ENCODE assay signal across 8 mouse cellular contexts in the genomic region with DNA sequence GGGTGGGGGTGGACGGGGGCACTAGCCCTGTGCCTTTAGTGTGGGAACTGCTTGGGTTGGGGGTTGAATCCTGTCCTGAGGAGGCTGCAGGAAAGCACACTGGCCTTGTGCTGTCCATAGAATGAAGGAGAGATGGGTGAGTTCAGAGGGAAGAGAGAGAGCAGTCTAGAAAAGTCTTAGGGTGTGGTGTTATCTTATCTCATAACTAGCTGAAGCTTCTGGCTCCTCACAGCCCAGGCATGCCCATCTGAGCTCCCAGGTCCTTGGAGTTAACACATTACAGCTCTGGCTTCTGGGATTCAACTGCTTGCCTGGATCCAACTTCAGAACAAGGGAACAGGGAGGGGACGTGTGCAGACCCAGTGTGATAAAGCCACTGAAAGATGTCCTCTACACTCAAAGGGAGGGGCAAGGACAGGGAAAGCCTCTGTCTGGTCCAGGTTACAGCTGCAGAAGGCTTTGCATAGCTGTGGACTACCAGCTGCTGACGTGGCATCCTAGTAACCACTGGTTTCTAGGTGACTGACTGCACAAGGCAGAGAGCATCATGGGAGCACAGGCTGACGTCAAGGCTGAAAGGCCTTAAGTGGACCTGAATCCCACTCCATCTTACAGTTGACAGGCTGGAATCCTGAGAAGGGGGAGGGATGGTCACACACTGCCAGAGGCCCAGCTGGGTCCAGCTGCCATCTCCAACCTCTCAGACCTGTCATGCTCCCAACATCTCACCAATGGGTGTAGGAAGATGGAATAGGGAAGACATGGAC. TPM values are rescaled to one million over a fixed set of nuclear protein-coding genes. Genes with fewer than 3 reads are reported as not detected.
DNase-seq lines count a peak whose midpoint lies in the region; ATAC-seq and TF ChIP-seq lines count a peak whose summit lies in the region.

No protein-coding gene starts in this region.

- 43% methylated on average over 4 of the region's 4 CpGs for WGBS in liver, embryonic 11.5 days
- WGBS in liver, postnatal 0 days (ENCODE audit: insufficient replicate concordance), result 56% methylated on average over 4 of the region's 4 CpGs
- 36% methylated on average over 4 of the region's 4 CpGs for WGBS in stomach, embryonic 16.5 days

- TF ChIP-seq CTCF in liver, postnatal 0 days (IDR thresholded peaks at IDR 0.05; ENCODE audit: low read depth), result no peak
- no peak for TF ChIP-seq CTCF in layer of hippocampus, adult 2 months (conservative IDR thresholded peaks at IDR 0.05)

- no peak overlapping the region for H3K27ac ChIP-seq in liver, embryonic 11.5 days (ENCODE audit: low read depth, low read length)
- no peak overlapping the region for H3K27ac ChIP-seq in liver, postnatal 0 days (ENCODE audit: low read depth)
- H3K27ac ChIP-seq in stomach, embryonic 16.5 days (ENCODE audit: low read length), result peak overlapping the region; percentile 66; the same call in 1 of the 2 replicates
- H3K27ac ChIP-seq in layer of hippocampus, adult 2 months, result no peak overlapping the region

- H3K9ac ChIP-seq in liver, embryonic 11.5 days (ENCODE audit: low read depth, low read length), result no peak overlapping the region
- no peak overlapping the region for H3K9ac ChIP-seq in liver, postnatal 0 days (replicated peaks)
- H3K9ac ChIP-seq in stomach, embryonic 16.5 days (ENCODE audit: low read length), result peak overlapping the region; percentile 75

- H3K27me3 ChIP-seq in liver, embryonic 11.5 days (replicated peaks; ENCODE audit: control insufficient read depth, insufficient read depth, low read length), result no peaks in the 10 kb centered on the region
- H3K27me3 ChIP-seq in liver, postnatal 0 days (ENCODE audit: insufficient read depth, low read length), result no peaks in the 10 kb centered on the region
- no peaks in the 10 kb centered on the region for H3K27me3 ChIP-seq in stomach, embryonic 16.5 days (ENCODE audit: control insufficient read depth, insufficient read depth, low read length)

- no peak for TF ChIP-seq EP300 in liver, postnatal 0 days (IDR thresholded peaks at IDR 0.05; ENCODE audit: low read depth)

- H3K4me3 ChIP-seq in liver, embryonic 11.5 days (ENCODE audit: low read depth, low read length), result no peak overlapping the region
- no peak overlapping the region for H3K4me3 ChIP-seq in liver, postnatal 0 days (ENCODE audit: low read depth, low read length)
- peak overlapping the region; percentile 57; the same call in 1 of the 2 replicates for H3K4me3 ChIP-seq in stomach, embryonic 16.5 days (replicated peaks; ENCODE audit: low read length)
- no peak overlapping the region for H3K4me3 ChIP-seq in layer of hippocampus, adult 2 months

- H3K9me3 ChIP-seq in liver, embryonic 11.5 days (ENCODE audit: control insufficient read depth, low read length), result no peaks in the 10 kb centered on the region
- H3K9me3 ChIP-seq in liver, postnatal 0 days (ENCODE audit: low read length), result no peaks in the 10 kb centered on the region
- H3K9me3 ChIP-seq in stomach, embryonic 16.5 days (replicated peaks; ENCODE audit: control insufficient read depth, low read length), result no peaks in the 10 kb centered on the region

- peak overlapping the region; percentile 77; the same call in 1 of the 2 replicates for H3K4me2 ChIP-seq in liver, embryonic 11.5 days
- H3K4me2 ChIP-seq in liver, postnatal 0 days (ENCODE audit: low read depth, low read length), result peak overlapping the region; percentile 82
- peak overlapping the region; percentile 87 for H3K4me2 ChIP-seq in stomach, embryonic 16.5 days (ENCODE audit: low read depth, low read length)

- H3K36me3 ChIP-seq in liver, embryonic 11.5 days (ENCODE audit: control insufficient read depth, insufficient read depth, low read length), result no peaks in the 10 kb centered on the region; the same call in 1 of the 2 replicates
- no peaks in the 10 kb centered on the region for H3K36me3 ChIP-seq in liver, postnatal 0 days (replicated peaks; ENCODE audit: insufficient read depth, low read length)
- no peaks in the 10 kb centered on the region for H3K36me3 ChIP-seq in stomach, embryonic 16.5 days (ENCODE audit: control insufficient read depth, insufficient read depth, low read length)

- 0 out of 2 replicates have a peak, but pooled peaks have one; percentile 35 for ATAC-seq in liver, embryonic 11.5 days (replicated peaks; ENCODE audit: low FRiP score)
- no peak for ATAC-seq in liver, postnatal 0 days
- peak; percentile 73; the same call in 1 of the 2 replicates for ATAC-seq in stomach, embryonic 16.5 days (ENCODE audit: insufficient read depth, low FRiP score)

- no peak for DNase-seq in liver, embryonic 11.5 days (ENCODE audit: low spot score)
- DNase-seq in liver, result no peak
- peak; percentile 53 to 54 for DNase-seq in heart, postnatal 36 days
- DNase-seq in liver, postnatal 0 days, result no peak
- no peak for DNase-seq in frontal cortex, adult 2 months (ENCODE audit: extremely low spot score in 1 of 2, low spot score in 1 of 2)
- no peak for DNase-seq in frontal cortex, postnatal 14 days (ENCODE audit: low spot score in 2 of 2)
- DNase-seq in layer of hippocampus, adult 2 months (ENCODE audit: low spot score in 2 of 2), result no peak

- intact Hi-C loops in heart, postnatal 36 days (cut with DNase I), result no loop called here

- peaks cover 16% of the 10 kb centered on the region for H3K4me1 ChIP-seq in liver, embryonic 11.5 days (replicated peaks; ENCODE audit: control insufficient read depth, insufficient read depth, low read length)
- peaks cover 13% of the 10 kb centered on the region for H3K4me1 ChIP-seq in liver, postnatal 0 days (ENCODE audit: insufficient read depth)
- peaks cover 15% of the 10 kb centered on the region; the same call in 1 of the 2 replicates for H3K4me1 ChIP-seq in stomach, embryonic 16.5 days (ENCODE audit: control insufficient read depth, insufficient read depth, low read length)

RNA-seq across cellular contexts. Expression of a gene that starts 1.9 kb away (rescaled TPM):
- 84.0 and 89.6 TPM in 2 replicates for polyA plus RNA-seq in liver, embryonic 11.5 days (2014; fragmentation: Nextera tagmentation; extraction: Ambion mirVana)
- total RNA-seq in heart, postnatal 36 days (2021), result 100 to 1,000 TPM; 189 to 218 TPM
- polyA plus RNA-seq in liver, postnatal 0 days (2015; fragmentation: Nextera tagmentation; extraction: Ambion mirVana), result 29.7 and 30.4 TPM in 2 replicates
- polyA plus RNA-seq in stomach, embryonic 16.5 days (2015; fragmentation: Nextera tagmentation; extraction: Ambion mirVana), result 174 and 187 TPM in 2 replicates
- 11.7 and 14.9 TPM in 2 replicates for polyA plus RNA-seq in frontal cortex, adult 2 months (2012; rRNA removed)
- total RNA-seq in layer of hippocampus, adult 2 months (2021), result 1 to 10 TPM; 3.9 to 4.0 TPM

RNA-seq across cellular contexts. Expression of a gene that starts 37.9 kb away (rescaled TPM):
- 587 and 600 TPM in 2 replicates for polyA plus RNA-seq in liver, embryonic 11.5 days (2014; fragmentation: Nextera tagmentation; extraction: Ambion mirVana)
- 100 to 1,000 TPM; 292 to 340 TPM for total RNA-seq in heart, postnatal 36 days (2021)
- 791 and 898 TPM in 2 replicates for polyA plus RNA-seq in liver, postnatal 0 days (2015; fragmentation: Nextera tagmentation; extraction: Ambion mirVana)
- 505 and 634 TPM in 2 replicates for polyA plus RNA-seq in stomach, embryonic 16.5 days (2015; fragmentation: Nextera tagmentation; extraction: Ambion mirVana)
- 469 and 505 TPM in 2 replicates for polyA plus RNA-seq in frontal cortex, adult 2 months (2012; rRNA removed)
- 100 to 1,000 TPM; 252 to 273 TPM for total RNA-seq in layer of hippocampus, adult 2 months (2021)

RNA-seq across cellular contexts. Expression of a gene that starts 43.4 kb away (rescaled TPM):
- polyA plus RNA-seq in liver, embryonic 11.5 days (2014; fragmentation: Nextera tagmentation; extraction: Ambion mirVana), result 9.4 and 11.3 TPM in 2 replicates
- 10 to 100 TPM; 37.9 to 39.0 TPM for total RNA-seq in heart, postnatal 36 days (2021)
- 2.9 and 5.0 TPM in 2 replicates for polyA plus RNA-seq in liver, postnatal 0 days (2015; fragmentation: Nextera tagmentation; extraction: Ambion mirVana)
- polyA plus RNA-seq in stomach, embryonic 16.5 days (2015; fragmentation: Nextera tagmentation; extraction: Ambion mirVana), result 10.5 and 10.6 TPM in 2 replicates
- 17.0 and 18.7 TPM in 2 replicates for polyA plus RNA-seq in frontal cortex, adult 2 months (2012; rRNA removed)
- total RNA-seq in layer of hippocampus, adult 2 months (2021), result 10 to 100 TPM; 28.7 to 30.9 TPM

RNA-seq across cellular contexts. Expression of a gene that starts 58.6 kb away (rescaled TPM):
- 11.4 and 12.1 TPM in 2 replicates for polyA plus RNA-seq in liver, embryonic 11.5 days (2014; fragmentation: Nextera tagmentation; extraction: Ambion mirVana)
- total RNA-seq in heart, postnatal 36 days (2021), result 10 to 100 TPM; 29.2 to 29.4 TPM
- 5.2 and 5.3 TPM in 2 replicates for polyA plus RNA-seq in liver, postnatal 0 days (2015; fragmentation: Nextera tagmentation; extraction: Ambion mirVana)
- 21.3 and 23.1 TPM in 2 replicates for polyA plus RNA-seq in stomach, embryonic 16.5 days (2015; fragmentation: Nextera tagmentation; extraction: Ambion mirVana)
- 21.9 and 24.0 TPM in 2 replicates for polyA plus RNA-seq in frontal cortex, adult 2 months (2012; rRNA removed)
- 10 to 100 TPM; 33.0 to 33.1 TPM for total RNA-seq in layer of hippocampus, adult 2 months (2021)

Comparison
In these comparisons a context has a peak if more than half of its experiments do, and no peak if none do; other contexts are left out.
1. DNase-seq: peak in heart, postnatal 36 days (2 of 2); none in liver, embryonic 11.5 days (single experiment), liver (single experiment), liver, postnatal 0 days (single experiment), frontal cortex, adult 2 months (0 of 2), frontal cortex, postnatal 14 days (0 of 2) and layer of hippocampus, adult 2 months (0 of 2).
2. Peak in every context shown above with its lines, with median percentiles within 50 percentile points of each other: H3K4me2 ChIP-seq.